Mouse (Mus musculus) adrenal gland, postnatal 25 days (tissue): Measurements from ENCODE around the gene Foxl1. TPM values are rescaled to one million over a fixed set of nuclear protein-coding genes. Genes with fewer than 3 reads are reported as not detected.

ENCODE experiments used
- DNase-seq: peaks from one replicate; pipeline ENCODE4 v3.0.0; 2021; ENCODE audit warnings: mixed read lengths
- microRNA-seq, 2 experiments: library from miRNA; unstranded; fragments of <30 nt; microRNA quantifications; one replicate each; pipeline ENCODE4 v1.2.0; 2021
- total RNA-seq: library from RNA; stranded (reverse); gene quantifications from 2 replicates; pipeline ENCODE4 v1.2.3, GENCODE M21; 2021

Foxl1 gene
- total RNA-seq, 1 experiment from 2014 or later = 0.27 TPM

- DNase-seq = no peak
Measured at GRCm38 (mm10) chr8:121170116-121170515, 42.4 kb downstream of the Foxl1 start.

DNA sequence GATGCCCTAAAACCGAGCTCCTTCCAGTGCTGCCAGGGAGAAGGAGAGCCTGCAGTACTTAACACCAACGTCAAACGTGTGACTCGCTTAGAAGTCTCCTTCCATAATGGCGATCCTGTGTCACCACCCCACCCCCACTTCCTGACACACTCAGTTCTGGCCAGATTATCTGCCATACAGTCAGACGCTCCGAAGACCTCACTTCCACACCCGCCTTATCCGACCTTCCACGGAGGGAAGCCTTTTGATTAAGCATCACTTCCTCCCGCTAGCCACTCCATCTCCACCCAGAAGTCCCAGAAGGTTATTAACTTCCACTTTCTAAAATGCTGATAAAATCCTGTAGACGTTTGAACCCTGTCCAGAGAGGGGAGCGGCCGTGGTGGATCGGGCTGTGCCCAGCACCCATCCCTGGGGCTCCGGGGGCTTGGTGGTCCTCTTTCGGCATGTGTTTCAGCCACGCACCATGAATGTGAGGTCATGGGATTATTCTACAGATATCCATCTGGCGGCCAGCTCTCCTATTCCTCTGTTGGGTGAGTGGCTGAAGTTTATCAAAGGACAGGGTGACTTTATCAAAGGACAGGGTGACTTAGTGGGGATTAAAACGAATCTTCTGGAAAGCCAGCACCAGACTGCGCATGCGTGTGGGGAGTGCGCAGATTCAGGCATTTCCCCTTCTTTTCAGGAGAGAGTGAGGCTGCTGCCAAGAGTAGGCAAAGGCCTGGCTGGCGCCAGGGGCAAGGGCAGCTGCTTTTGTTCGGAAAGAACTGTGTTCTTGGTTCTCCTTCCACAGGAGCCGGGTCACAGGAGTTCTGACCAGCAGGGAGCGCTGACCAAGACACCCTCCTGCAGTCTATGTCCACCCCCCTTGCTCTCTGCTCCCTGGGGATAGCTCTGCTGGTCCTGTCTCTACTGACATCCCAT, 43.1 kb downstream of the Foxl1 start:
- DNase-seq = peak; percentile 9

- DNase-seq = no peak
Measured at GRCm38 (mm10) chr8:121172567-121172966, 44.8 kb downstream of the Foxl1 start.

DNA sequence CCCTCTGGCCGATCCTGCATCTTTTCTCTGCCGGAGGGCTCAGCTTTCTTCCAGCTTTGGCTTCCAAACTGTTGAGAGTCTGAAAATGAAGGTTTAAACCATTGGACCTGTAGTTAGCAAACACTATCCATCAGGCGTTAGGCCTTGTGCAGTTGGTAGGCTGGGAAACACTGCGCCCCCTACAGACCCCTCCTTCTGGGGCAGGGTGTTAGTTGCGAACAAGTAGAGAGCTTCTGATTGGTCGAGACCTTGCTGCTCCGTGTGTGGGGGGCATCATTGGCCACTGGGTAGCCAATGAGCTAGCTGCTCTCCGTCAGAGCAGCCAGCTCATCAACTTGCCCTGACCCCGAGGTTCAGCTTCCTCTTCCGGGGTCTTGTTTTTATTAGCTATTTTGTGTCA, 46.4 kb downstream of the Foxl1 start:
- DNase-seq = no peak

DNA sequence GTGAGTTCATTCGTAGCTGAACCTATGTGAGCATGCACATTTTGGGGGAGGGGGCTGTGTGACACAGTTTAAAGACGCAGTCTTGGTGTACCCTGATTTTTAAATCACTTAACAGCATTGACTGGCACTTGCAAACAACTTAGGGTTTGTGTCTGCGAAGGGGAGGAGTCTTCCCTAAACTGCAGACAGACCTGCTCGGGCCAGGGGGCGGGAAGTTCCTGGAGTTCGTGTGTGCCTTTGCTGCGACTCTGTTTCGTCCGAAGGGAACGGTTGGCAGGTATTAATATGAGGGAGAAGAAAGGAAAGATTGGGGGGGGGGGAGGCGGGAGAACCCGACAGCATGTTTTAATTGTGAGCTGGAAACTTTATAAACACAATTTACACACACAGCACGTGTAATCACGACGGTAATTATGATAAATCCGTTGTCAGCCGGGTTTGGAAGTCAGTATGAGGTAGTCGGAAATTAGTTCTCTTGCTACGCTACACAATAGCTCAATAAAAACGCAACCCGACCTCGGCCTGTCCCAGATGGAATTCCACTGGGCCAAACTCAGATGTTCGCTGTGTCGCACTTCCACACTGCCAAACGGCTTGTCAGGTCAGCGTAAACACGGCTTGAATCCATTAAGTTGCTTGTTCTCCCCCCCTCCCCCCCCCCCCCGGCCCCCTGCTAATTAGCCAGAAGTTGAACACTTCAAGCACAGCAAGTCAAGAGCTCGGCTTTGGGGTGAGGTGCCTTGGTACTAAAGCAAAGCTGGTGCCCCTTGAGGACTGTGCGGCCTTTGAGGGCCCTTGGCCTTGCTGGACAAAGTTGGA, 47.2 kb downstream of the Foxl1 start:
- DNase-seq = no peak

- DNase-seq = no peak
Measured at GRCm38 (mm10) chr8:121175540-121176090, 47.9 kb downstream of the Foxl1 start.

DNA sequence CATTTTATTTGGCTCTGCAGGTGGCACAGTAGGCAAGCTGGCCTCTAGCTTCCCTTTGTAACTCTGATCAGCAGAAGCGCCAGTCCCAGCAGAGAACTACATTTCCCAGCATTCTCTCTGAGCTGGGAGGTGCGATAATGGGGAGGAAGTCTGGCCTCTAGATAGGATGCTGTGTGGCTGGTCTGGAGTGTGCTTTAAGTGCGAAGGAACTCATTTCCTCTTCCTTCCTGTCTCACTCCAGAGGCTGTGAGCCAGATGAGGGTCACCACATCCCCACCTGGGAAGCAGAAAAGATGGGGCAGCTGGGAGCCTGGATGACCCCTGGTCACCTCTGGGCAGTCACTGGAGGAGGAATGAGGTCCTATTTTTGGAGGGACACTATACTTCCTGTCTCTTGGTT, 48.6 kb downstream of the Foxl1 start:
- no peak for DNase-seq

Small RNAs within 50 kb of the gene (microRNA-seq; reads per million reads assigned to microRNA genes)
- gene Gm27530 = 0 reads per million in 2 experiments

Other genes with a start within 250 kb of the Foxl1 start
- 0.43 and 0.52 TPM in 2 replicates for gene Foxf1, start 43.6 kb upstream of the Foxl1 start, total RNA-seq
- 31.1 and 44.8 TPM in 2 replicates for gene Mthfsd, start 19.5 kb upstream of the Foxl1 start, total RNA-seq
- gene Foxc2, start 11.8 kb upstream of the Foxl1 start, total RNA-seq = 2.7 and 3.6 TPM in 2 replicates